Mouse (Mus musculus): ENCODE measurements at regions not wholly inside any gene's neighbourhood (a gene's known extent, or its start where the extent isn't known, plus 50 kb on each side); places are given as distances from the start of the nearest gene placed in this dataset.

DNA sequence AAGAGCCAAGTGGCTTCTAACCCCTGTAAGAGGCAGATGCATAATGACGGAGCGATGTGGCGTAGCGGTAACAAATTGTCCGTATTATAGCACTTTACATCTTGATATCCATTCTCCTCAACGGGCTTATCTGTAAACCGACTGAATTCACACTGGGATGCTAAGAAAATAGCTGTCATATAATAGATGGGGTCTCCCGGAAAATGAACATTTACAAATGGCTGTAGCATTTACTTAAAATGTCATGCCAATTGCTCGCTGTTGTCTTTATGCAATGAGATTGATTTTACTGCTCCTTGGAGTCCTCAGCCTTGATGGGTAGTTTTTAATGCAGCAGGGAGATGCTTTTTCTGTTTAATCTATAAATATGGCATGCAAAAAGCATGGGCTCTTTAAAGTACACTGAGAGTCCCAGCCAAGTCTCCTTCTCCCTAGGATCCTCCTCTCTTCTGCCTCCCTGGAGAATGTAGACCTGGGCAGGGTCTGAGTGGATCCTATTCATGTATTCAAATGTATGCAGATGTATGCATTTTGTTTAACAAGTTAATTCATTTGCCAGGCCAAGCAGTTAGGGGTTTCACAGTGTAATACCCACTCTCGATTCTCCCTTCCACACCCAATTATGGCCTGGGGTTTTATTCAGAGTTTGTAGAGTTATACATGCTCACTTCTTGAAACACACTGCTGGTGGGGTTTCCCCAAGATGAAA, 233.9 kb upstream of the Sdk2 start:
- Histone ChIP-seq H3K9ac (no peak overlapping the region), H3K4me2 (no peak overlapping the region)
- ATAC-seq (replicated peaks), result no peak

DNA sequence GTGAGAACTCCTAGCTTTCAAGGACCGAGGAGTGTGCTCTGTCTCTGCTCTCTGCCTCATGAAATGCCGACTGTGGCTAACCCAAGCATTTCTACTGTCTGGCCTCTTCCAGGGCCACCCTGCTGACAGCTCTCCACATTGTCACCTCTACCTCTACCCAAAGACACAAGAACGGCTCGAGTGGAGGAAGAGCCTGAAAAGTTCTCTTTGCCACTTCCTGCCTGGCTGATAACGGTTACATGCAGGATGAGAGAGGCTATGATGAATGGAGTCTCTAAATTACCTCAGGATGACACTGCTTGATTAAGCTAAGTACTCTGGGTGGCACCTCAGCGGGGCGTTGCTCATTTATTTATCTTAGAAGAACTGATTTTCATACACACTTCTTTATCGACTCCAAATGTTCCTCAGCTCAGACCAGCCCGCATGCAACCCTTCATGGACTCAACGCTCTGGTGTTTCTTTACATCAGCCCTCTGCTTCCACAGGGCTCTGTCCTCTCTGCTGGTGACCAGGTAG, 230.0 kb upstream of the Sdk2 start:
- ATAC-seq (replicated peaks), result no peak
- Histone ChIP-seq H3K4me3 (no peak overlapping the region), H3K9me3 (no peaks in the 10 kb centered on the region), H3K27ac (no peak overlapping the region), H3K9ac (no peak overlapping the region), H3K36me3 (replicated peaks) (no peaks in the 10 kb centered on the region), H3K4me1 (peaks cover 35% of the 10 kb centered on the region), H3K4me2 (no peak overlapping the region), H3K27me3 (replicated peaks) (no peaks in the 10 kb centered on the region)
- WGBS, result 92% methylated on average over 10 of the region's 10 CpGs

More for the DNA sequence above, 233.9 kb upstream of the Sdk2 start:
- no peak overlapping the region for H3K4me3 ChIP-seq
- no peaks in the 10 kb centered on the region for H3K36me3 ChIP-seq (replicated peaks)
- peaks cover 27% of the 10 kb centered on the region for H3K4me1 ChIP-seq
- H3K9me3 ChIP-seq, result no peaks in the 10 kb centered on the region
- no peaks in the 10 kb centered on the region for H3K27me3 ChIP-seq (replicated peaks)
- H3K27ac ChIP-seq, result no peak overlapping the region
- WGBS, result 53% methylated on average over 10 of the region's 10 CpGs

DNA sequence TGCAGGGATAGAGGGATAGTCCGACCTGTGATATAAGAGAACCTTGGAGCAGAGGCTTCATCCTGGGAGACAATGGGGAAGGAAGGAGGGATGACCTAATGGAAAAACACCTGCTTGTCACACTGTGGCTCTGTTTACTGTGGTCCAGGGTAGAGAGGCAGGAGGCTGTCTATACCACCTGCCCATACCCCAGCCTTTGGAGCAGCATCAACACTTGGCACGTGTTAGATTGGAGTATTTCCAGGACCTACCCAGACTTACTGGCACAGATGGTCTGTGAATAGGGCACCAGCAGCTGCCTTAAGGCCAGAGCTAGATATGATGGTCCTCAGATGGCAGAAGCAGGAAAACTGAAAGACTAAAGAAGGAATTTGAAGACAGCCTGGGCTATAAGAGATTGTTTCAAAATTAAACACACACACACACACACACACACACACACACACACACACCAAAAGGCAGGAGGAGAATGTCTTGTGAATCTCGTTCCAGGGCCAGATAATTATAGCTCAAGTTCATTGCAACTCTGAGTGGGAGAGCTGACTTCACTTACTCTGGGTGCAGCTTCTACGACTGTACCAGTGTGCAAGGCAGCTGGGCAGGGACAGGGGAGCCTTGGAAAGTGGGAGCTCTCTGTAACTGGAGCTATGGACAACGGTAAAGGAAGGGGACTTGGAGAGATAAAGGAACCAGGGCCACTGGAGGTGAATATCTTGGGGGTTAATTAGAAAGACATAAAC, 227.8 kb upstream of the Sdk2 start:
- Histone ChIP-seq H3K4me1 (peaks cover 16% of the 10 kb centered on the region), H3K27me3 (replicated peaks) (no peaks in the 10 kb centered on the region), H3K9me3 (no peaks in the 10 kb centered on the region), H3K4me3 (no peak overlapping the region), H3K9ac (no peak overlapping the region), H3K27ac (peak overlapping the region; percentile 20; the same call in 1 of the 2 replicates), H3K4me2 (no peak overlapping the region), H3K36me3 (replicated peaks) (no peaks in the 10 kb centered on the region)
- 62% methylated on average over 5 of the region's 5 CpGs for WGBS
- ATAC-seq (replicated peaks), result peak; percentile 69; the same call in 1 of the 2 replicates

DNA sequence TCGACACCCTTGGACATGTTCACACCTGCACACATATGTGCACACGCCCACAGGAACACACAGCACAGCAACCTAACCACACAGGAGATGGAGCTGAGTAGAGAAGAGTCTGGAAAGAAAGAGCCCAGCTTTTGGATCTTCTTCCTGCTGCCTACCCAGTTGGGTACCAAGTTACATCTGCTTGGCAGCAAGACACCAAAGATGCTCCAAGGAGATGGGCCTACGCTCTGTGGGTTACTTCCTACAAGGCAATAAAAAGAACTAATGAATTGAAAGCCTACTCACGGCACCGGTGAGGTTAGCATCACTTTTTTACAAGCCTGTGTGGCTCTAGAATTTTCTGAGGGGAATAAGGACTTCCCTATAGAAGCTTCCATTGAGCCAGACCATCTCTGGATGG, 224.4 kb upstream of the Sdk2 start:
- H3K9ac ChIP-seq, result no peak overlapping the region
- no peak overlapping the region for H3K4me3 ChIP-seq
- H3K4me2 ChIP-seq, result no peak overlapping the region
- no peaks in the 10 kb centered on the region for H3K27me3 ChIP-seq (replicated peaks)
- 93% methylated on average over 5 of the region's 5 CpGs for WGBS
- H3K36me3 ChIP-seq (replicated peaks), result no peaks in the 10 kb centered on the region
- ATAC-seq (replicated peaks), result no peak
- H3K9me3 ChIP-seq, result no peaks in the 10 kb centered on the region
- no peak overlapping the region for H3K27ac ChIP-seq
- H3K4me1 ChIP-seq, result peaks cover 16% of the 10 kb centered on the region

GRCm38 (mm10) chr11:114289946-114290345, 223.1 kb upstream of the Sdk2 start:
- no peak overlapping the region for H3K27ac ChIP-seq
- WGBS, result 58% methylated on average over 1 of the region's 1 CpGs
- peaks cover 12% of the 10 kb centered on the region for H3K4me1 ChIP-seq
- H3K4me2 ChIP-seq, result no peak overlapping the region
- no peak overlapping the region for H3K4me3 ChIP-seq
- H3K27me3 ChIP-seq (replicated peaks), result no peaks in the 10 kb centered on the region
- H3K36me3 ChIP-seq (replicated peaks), result no peaks in the 10 kb centered on the region
- H3K9ac ChIP-seq, result no peak overlapping the region
- ATAC-seq (replicated peaks), result no peak
- H3K9me3 ChIP-seq, result no peaks in the 10 kb centered on the region

DNA sequence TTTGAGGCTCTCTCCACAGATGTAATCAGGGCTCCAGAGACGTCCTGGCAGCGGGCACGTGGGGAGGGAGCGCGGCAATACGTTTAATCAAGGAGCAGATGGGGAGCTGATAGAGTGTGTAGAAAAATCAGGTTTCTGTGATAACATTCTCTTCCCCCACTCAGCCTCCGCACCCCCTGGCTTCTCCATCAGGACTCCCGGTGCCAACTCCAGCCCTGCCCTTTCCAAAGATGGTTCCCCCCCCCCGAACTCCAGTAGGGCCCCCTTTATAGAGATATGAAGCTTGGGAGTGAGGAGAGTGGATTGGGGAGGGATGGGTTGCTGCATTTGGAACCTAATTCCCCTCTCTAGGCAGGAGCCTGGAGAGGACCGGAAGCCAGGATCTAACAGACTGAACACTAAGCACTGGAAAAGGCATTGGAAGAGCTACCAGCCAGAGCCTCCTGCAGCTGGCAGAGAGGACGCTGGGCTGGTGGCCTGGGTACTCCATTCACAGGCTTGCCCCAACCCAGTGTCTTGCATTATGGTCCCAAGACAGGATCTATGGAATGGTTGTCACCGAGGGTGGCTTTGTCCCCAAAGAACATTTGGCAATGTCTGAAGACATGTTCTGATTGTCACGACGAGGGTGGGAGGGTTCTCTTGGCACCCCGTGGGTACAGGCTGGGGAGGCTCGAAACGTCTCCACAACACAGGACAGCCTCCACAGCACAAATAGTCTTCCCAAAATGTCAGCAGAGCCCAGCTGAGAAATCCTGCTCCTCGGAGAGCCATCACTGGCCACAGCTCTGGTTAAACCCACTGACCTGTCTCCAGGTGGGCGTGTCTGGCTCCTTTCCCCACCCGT, 218.2 kb upstream of the Sdk2 start:
- H3K27ac ChIP-seq, result no peak overlapping the region
- H3K36me3 ChIP-seq (replicated peaks), result no peaks in the 10 kb centered on the region
- ATAC-seq (replicated peaks), result peak; percentile 24; the same call in 1 of the 2 replicates
- H3K27me3 ChIP-seq (replicated peaks), result no peaks in the 10 kb centered on the region
- WGBS, result 71% methylated on average over 20 of the region's 20 CpGs
- H3K4me2 ChIP-seq, result no peak overlapping the region
- H3K9ac ChIP-seq, result no peak overlapping the region
- H3K9me3 ChIP-seq, result no peaks in the 10 kb centered on the region
- peaks cover 14% of the 10 kb centered on the region for H3K4me1 ChIP-seq
- no peak overlapping the region for H3K4me3 ChIP-seq

DNA sequence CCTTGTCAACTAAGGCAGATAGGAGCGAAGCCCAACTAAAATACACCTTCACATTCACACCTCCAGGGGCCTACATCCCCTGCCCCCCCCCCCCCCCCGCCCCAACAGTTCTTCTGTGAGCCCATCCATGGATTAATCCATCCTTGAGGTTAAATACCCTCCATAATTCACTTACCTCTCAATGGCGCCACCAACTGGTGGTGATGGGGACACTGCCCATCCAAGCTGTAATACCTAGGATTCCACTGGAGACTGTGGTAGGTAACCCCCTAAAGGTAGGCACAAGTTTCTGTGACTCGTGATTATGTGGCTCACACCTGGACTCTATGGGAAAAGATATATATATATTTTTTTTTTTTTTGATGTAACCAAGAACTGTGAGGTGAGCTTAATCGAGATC, 216.4 kb upstream of the Sdk2 start:
- no peak overlapping the region for H3K4me3 ChIP-seq
- WGBS, result 60% methylated on average over 4 of the region's 5 CpGs
- no peak overlapping the region for H3K27ac ChIP-seq
- ATAC-seq (replicated peaks), result no peak
- no peaks in the 10 kb centered on the region for H3K36me3 ChIP-seq (replicated peaks)
- H3K27me3 ChIP-seq (replicated peaks), result no peaks in the 10 kb centered on the region
- no peaks in the 10 kb centered on the region for H3K9me3 ChIP-seq
- peaks cover 14% of the 10 kb centered on the region for H3K4me1 ChIP-seq
- H3K4me2 ChIP-seq, result no peak overlapping the region
- H3K9ac ChIP-seq, result no peak overlapping the region

DNA sequence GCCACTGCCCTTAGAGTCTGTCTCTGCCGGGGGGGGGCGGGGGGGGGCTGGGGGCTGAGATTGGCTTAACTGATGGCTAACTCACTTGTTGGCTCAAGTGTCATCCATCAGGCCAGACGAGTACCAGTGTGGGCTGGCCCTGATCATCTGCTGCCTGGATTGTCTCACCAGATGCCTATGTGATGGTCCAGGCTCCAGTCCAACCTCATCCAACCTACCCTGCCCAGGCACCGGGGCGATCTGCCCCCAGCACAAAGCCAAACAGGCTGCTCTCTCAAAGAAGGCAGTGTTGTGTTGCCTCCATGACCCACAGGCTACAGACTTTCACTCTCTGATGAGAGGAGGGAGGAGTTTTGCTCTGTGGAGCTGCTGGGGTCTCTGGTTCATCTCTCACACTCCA, 215.7 kb upstream of the Sdk2 start:
- no peak overlapping the region for H3K4me2 ChIP-seq
- H3K9ac ChIP-seq, result no peak overlapping the region
- H3K36me3 ChIP-seq (replicated peaks), result no peaks in the 10 kb centered on the region
- H3K27ac ChIP-seq, result no peak overlapping the region
- peaks cover 17% of the 10 kb centered on the region for H3K4me1 ChIP-seq
- H3K9me3 ChIP-seq, result no peaks in the 10 kb centered on the region
- 76% methylated on average over 5 of the region's 5 CpGs for WGBS
- no peak overlapping the region for H3K4me3 ChIP-seq
- ATAC-seq (replicated peaks), result no peak
- no peaks in the 10 kb centered on the region for H3K27me3 ChIP-seq (replicated peaks)

- Histone ChIP-seq H3K36me3 (replicated peaks) (no peaks in the 10 kb centered on the region), H3K4me1 (peaks cover 21% of the 10 kb centered on the region), H3K9me3 (no peaks in the 10 kb centered on the region), H3K4me3 (no peak overlapping the region), H3K4me2 (no peak overlapping the region), H3K27ac (no peak overlapping the region), H3K27me3 (replicated peaks) (no peaks in the 10 kb centered on the region), H3K9ac (no peak overlapping the region)
- ATAC-seq (replicated peaks), result no peak
- 78% methylated on average over 9 of the region's 9 CpGs for WGBS
Measured at GRCm38 (mm10) chr11:114281846-114282245, 215.0 kb upstream of the Sdk2 start.

- H3K9me3 ChIP-seq, result no peaks in the 10 kb centered on the region
- no peak for ATAC-seq (replicated peaks)
- H3K36me3 ChIP-seq (replicated peaks), result no peaks in the 10 kb centered on the region
- H3K4me1 ChIP-seq, result peaks cover 21% of the 10 kb centered on the region
- no peak overlapping the region for H3K4me2 ChIP-seq
- H3K9ac ChIP-seq, result no peak overlapping the region
- H3K27me3 ChIP-seq (replicated peaks), result no peaks in the 10 kb centered on the region
- no peak overlapping the region for H3K4me3 ChIP-seq
- H3K27ac ChIP-seq, result no peak overlapping the region
- 89% methylated on average over 14 of the region's 14 CpGs for WGBS
Measured at GRCm38 (mm10) chr11:114281041-114281695, 214.3 kb upstream of the Sdk2 start.

- ATAC-seq (replicated peaks), result no peak
- H3K4me2 ChIP-seq, result no peak overlapping the region
- H3K9me3 ChIP-seq, result no peaks in the 10 kb centered on the region
- H3K9ac ChIP-seq, result no peak overlapping the region
- H3K4me1 ChIP-seq, result peaks cover 7% of the 10 kb centered on the region
- H3K4me3 ChIP-seq, result no peak overlapping the region
- no peaks in the 10 kb centered on the region for H3K36me3 ChIP-seq (replicated peaks)
- no peaks in the 10 kb centered on the region for H3K27me3 ChIP-seq (replicated peaks)
- 63% methylated on average over 26 of the region's 26 CpGs for whole genome bisulfite sequencing
- no peak overlapping the region for H3K27ac ChIP-seq
Measured at GRCm38 (mm10) chr11:114277513-114278304, 210.9 kb upstream of the Sdk2 start.
